Mouse (Mus musculus): ENCODE measurements around the gene Teddm3. TPM values are rescaled to one million over a fixed set of nuclear protein-coding genes. Genes with fewer than 3 reads are reported as not detected.
"Not testable (repeated sequence)": the region's sequence is repeated elsewhere in the genome, so short reads cannot be mapped to it uniquely, and the experiment has no call there.

Gene Teddm3
- polyA plus RNA-seq, 2 experiments: not detected

- no peak for DNase-seq (ENCODE audit: low read depth in 3 of 3, low spot score in 3 of 3)
- Histone ChIP-seq H3K27me3 (ENCODE audit: control insufficient read depth, insufficient read depth, low read length) (no peaks in the 10 kb centered on the region), H3K9me3 (ENCODE audit: control insufficient read depth, low read length) (no peaks in the 10 kb centered on the region), H3K4me3 (ENCODE audit: insufficient read depth in 1 of 2, low read depth in 2 of 2, low read length in 2 of 2) (no peak overlapping the region), H3K9ac (replicated peaks) (no peak overlapping the region), H3K4me1 (replicated peaks; ENCODE audit: control insufficient read depth in 2 of 2, insufficient read depth in 2 of 2, low read length in 1 of 2) (no peaks in the 10 kb centered on the region), H3K27ac (no peak overlapping the region), H3K36me3 (replicated peaks; ENCODE audit: control insufficient read depth, insufficient read depth, low read depth) (no peaks in the 10 kb centered on the region), H3K4me2 (ENCODE audit: low read depth) (no peak overlapping the region)
- TF ChIP-seq EP300 (IDR thresholded peaks at IDR 0.05; ENCODE audit: low read depth) (no peak), CTCF (IDR thresholded peaks at IDR 0.05; ENCODE audit: low read depth) (no peak)
- no peak for ATAC-seq (ENCODE audit: insufficient read depth)
- WGBS (ENCODE audit: insufficient replicate concordance): 59% methylated on average over 4 of the region's 4 CpGs
Measured at GRCm38 (mm10) chr16:21151564-21152361, 2.0 kb downstream of the Teddm3 start.

GRCm38 (mm10) chr16:21149896-21150295 lies 3.9 kb downstream of the Teddm3 start:
- Histone ChIP-seq H3K27ac (no peak overlapping the region), H3K36me3 (replicated peaks; ENCODE audit: control insufficient read depth, insufficient read depth, low read depth) (no peaks in the 10 kb centered on the region), H3K27me3 (ENCODE audit: control insufficient read depth, insufficient read depth, low read length) (no peaks in the 10 kb centered on the region), H3K4me2 (ENCODE audit: low read depth) (no peak overlapping the region), H3K9me3 (ENCODE audit: control insufficient read depth, low read length) (no peaks in the 10 kb centered on the region), H3K4me1 (replicated peaks; ENCODE audit: control insufficient read depth in 2 of 2, insufficient read depth in 2 of 2, low read length in 1 of 2) (no peaks in the 10 kb centered on the region), H3K9ac (replicated peaks) (no peak overlapping the region), H3K4me3 (ENCODE audit: insufficient read depth in 1 of 2, low read depth in 2 of 2, low read length in 2 of 2) (no peak overlapping the region)
- DNase-seq (ENCODE audit: low read depth in 3 of 3, low spot score in 3 of 3) (no peak), ATAC-seq (ENCODE audit: insufficient read depth) (no peak)
- no peak for TF ChIP-seq CTCF (IDR thresholded peaks at IDR 0.05; ENCODE audit: low read depth)
- no peak for TF ChIP-seq EP300 (IDR thresholded peaks at IDR 0.05; ENCODE audit: low read depth)

- not testable (repeated sequence) for H3K9ac ChIP-seq (replicated peaks); ATAC-seq (ENCODE audit: insufficient read depth); H3K27me3 ChIP-seq (ENCODE audit: control insufficient read depth, insufficient read depth, low read length); H3K4me3 ChIP-seq (ENCODE audit: insufficient read depth in 1 of 2, low read depth in 2 of 2, low read length in 2 of 2); H3K4me2 ChIP-seq (ENCODE audit: low read depth); H3K27ac ChIP-seq; H3K4me1 ChIP-seq (replicated peaks; ENCODE audit: control insufficient read depth in 2 of 2, insufficient read depth in 2 of 2, low read length in 1 of 2); H3K9me3 ChIP-seq (ENCODE audit: control insufficient read depth, low read length); DNase-seq (ENCODE audit: low read depth in 3 of 3, low spot score in 3 of 3); H3K36me3 ChIP-seq (replicated peaks; ENCODE audit: control insufficient read depth, insufficient read depth, low read depth)
- WGBS (ENCODE audit: insufficient replicate concordance): 53% methylated on average over 1 of the region's 1 CpGs
Measured at GRCm38 (mm10) chr16:21148451-21148850, 5.3 kb downstream of the Teddm3 start.

GRCm38 (mm10) chr16:21136312-21137083 lies 17.3 kb downstream of the Teddm3 start:
- WGBS (ENCODE audit: insufficient replicate concordance): 37% methylated on average over 1 of the region's 1 CpGs
- Histone ChIP-seq H3K4me3 (ENCODE audit: insufficient read depth in 1 of 2, low read depth in 2 of 2, low read length in 2 of 2) (no peak overlapping the region), H3K9ac (replicated peaks) (no peak overlapping the region), H3K9me3 (ENCODE audit: control insufficient read depth, low read length) (no peaks in the 10 kb centered on the region), H3K4me2 (ENCODE audit: low read depth) (no peak overlapping the region), H3K4me1 (replicated peaks; ENCODE audit: control insufficient read depth in 2 of 2, insufficient read depth in 2 of 2, low read length in 1 of 2) (no peaks in the 10 kb centered on the region), H3K36me3 (replicated peaks; ENCODE audit: control insufficient read depth, insufficient read depth, low read depth) (no peaks in the 10 kb centered on the region), H3K27ac (no peak overlapping the region), H3K27me3 (ENCODE audit: control insufficient read depth, insufficient read depth, low read length) (no peaks in the 10 kb centered on the region)
- DNase-seq (ENCODE audit: low read depth in 3 of 3, low spot score in 3 of 3) (no peak), ATAC-seq (ENCODE audit: insufficient read depth) (no peak)
- TF ChIP-seq EP300 (IDR thresholded peaks at IDR 0.05; ENCODE audit: low read depth): no peak
- TF ChIP-seq CTCF (IDR thresholded peaks at IDR 0.05; ENCODE audit: low read depth): no peak

GRCm38 (mm10) chr16:21127666-21128065 lies 26.1 kb downstream of the Teddm3 start:
- WGBS (ENCODE audit: insufficient replicate concordance): 54% methylated on average over 3 of the region's 3 CpGs
- H3K4me3 ChIP-seq (ENCODE audit: insufficient read depth in 1 of 2, low read depth in 2 of 2, low read length in 2 of 2); H3K27ac ChIP-seq; H3K4me1 ChIP-seq (replicated peaks; ENCODE audit: control insufficient read depth in 2 of 2, insufficient read depth in 2 of 2, low read length in 1 of 2); ATAC-seq (ENCODE audit: insufficient read depth); H3K27me3 ChIP-seq (ENCODE audit: control insufficient read depth, insufficient read depth, low read length); DNase-seq (ENCODE audit: low read depth in 3 of 3, low spot score in 3 of 3); H3K9me3 ChIP-seq (ENCODE audit: control insufficient read depth, low read length); H3K4me2 ChIP-seq (ENCODE audit: low read depth); H3K9ac ChIP-seq (replicated peaks); H3K36me3 ChIP-seq (replicated peaks; ENCODE audit: control insufficient read depth, insufficient read depth, low read depth): not testable (repeated sequence)

- H3K4me1 ChIP-seq (replicated peaks; ENCODE audit: control insufficient read depth in 2 of 2, insufficient read depth in 2 of 2, low read length in 1 of 2); H3K9me3 ChIP-seq (ENCODE audit: control insufficient read depth, low read length); H3K9ac ChIP-seq (replicated peaks); H3K4me3 ChIP-seq (ENCODE audit: insufficient read depth in 1 of 2, low read depth in 2 of 2, low read length in 2 of 2); H3K27me3 ChIP-seq (ENCODE audit: control insufficient read depth, insufficient read depth, low read length); H3K4me2 ChIP-seq (ENCODE audit: low read depth); ATAC-seq (ENCODE audit: insufficient read depth); H3K27ac ChIP-seq; DNase-seq (ENCODE audit: low read depth in 3 of 3, low spot score in 3 of 3); H3K36me3 ChIP-seq (replicated peaks; ENCODE audit: control insufficient read depth, insufficient read depth, low read depth): not testable (repeated sequence)
- WGBS (ENCODE audit: insufficient replicate concordance): 37% methylated on average over 2 of the region's 2 CpGs
Measured at GRCm38 (mm10) chr16:21122776-21123175, 31.0 kb downstream of the Teddm3 start.
